Mouse (Mus musculus): ENCODE measurements at regions not wholly inside any gene's neighbourhood (a gene's known extent, or its start where the extent isn't known, plus 50 kb on each side); places are given as distances from the start of the nearest gene placed in this dataset.

DNA sequence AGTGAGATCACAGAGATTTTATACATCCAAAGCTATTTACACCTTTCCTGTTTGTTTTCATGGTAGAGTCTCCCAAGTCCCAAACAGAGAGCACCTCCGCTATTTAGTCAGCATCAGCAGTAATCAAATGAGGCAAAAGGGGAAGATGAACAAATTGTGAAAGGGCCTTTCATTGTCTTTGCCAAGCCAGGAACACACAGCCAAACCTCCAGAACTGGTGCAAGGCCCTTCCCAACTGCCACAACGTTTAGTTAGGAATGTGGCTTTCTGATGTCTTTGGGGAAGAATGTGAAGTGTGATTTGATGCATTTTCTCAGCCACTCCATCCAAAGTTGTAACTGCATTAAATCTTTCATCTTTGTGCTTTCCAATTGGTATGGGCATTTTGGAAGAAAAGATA is 353.6 kb upstream of the Galnt5 start:
- no peak overlapping the region for H3K27ac ChIP-seq
- H3K4me3 ChIP-seq = no peak overlapping the region
- TF ChIP-seq CTCF (conservative IDR thresholded peaks at IDR 0.05) = no peak
- DNase-seq (ENCODE audit: low spot score in 2 of 2) = no peak

DNA sequence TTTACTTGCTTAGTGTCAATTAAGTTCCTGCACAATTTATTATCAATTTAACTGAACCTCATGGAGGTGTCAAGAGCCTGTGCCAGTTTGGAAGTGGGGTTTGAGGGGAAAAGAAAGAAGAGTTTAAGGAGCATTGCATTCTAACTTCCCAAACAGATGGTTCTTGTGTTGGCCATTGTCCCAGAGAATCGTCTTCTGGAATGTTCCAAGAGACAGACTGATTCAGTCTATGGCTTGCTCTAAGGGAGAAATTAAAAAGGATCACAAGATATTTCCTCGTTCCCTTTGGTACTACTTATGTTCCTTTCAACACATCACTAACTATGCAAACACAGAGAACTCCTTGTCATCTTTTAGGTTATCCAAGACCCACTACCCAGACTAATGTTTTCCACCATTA is 353.1 kb upstream of the Galnt5 start:
- no peak overlapping the region for H3K4me3 ChIP-seq
- TF ChIP-seq CTCF (conservative IDR thresholded peaks at IDR 0.05) = no peak
- no peak overlapping the region for H3K27ac ChIP-seq
- DNase-seq (ENCODE audit: low spot score in 2 of 2) = peak in 1 of 2 experiments; percentile 13

DNA sequence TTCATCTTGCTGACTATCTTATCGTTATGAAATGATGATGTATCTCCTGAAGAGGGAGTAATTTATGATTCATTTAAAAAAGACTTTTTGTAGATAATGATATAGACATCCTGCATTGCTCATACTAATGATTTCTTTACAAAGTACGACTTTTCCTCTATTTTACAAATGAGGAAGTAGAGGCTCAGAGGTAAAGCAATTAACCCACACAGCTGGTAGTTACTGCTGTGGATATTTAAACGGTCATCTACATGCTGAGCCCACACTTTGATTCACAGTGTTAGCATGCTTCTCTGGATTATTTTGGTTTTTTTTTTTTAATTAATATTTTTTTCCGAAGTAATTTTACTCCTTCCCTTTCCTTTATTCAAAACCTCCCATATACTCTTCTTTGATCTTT is 348.7 kb upstream of the Galnt5 start:
- TF ChIP-seq CTCF (conservative IDR thresholded peaks at IDR 0.05) = no peak
- Histone ChIP-seq H3K27ac (no peak overlapping the region), H3K4me3 (no peak overlapping the region)
- DNase-seq (ENCODE audit: low spot score in 2 of 2) = no peak

DNA sequence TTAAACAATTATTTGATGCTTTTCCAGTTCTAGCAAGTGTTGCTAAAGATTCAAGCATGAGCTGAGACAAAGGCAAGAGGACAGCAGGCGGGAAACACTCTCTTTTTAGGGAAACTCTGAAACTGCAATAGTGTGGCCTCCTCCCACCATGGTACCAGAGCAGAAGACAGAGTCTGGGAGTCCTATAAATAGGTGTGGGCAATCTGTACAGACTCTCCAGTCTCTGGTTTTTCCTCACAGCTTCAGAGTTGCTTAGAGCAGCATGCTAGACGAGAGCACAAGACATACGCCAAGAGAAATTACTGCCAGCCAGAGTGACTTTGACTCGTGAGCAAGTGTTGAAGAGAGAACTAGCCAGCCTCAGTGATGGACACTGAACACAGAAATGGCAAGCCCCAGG is 340.3 kb upstream of the Galnt5 start:
- no peak overlapping the region for H3K27ac ChIP-seq
- no peak for TF ChIP-seq CTCF (conservative IDR thresholded peaks at IDR 0.05)
- H3K4me3 ChIP-seq = no peak overlapping the region
- DNase-seq (ENCODE audit: low spot score in 2 of 2) = no peak

DNA sequence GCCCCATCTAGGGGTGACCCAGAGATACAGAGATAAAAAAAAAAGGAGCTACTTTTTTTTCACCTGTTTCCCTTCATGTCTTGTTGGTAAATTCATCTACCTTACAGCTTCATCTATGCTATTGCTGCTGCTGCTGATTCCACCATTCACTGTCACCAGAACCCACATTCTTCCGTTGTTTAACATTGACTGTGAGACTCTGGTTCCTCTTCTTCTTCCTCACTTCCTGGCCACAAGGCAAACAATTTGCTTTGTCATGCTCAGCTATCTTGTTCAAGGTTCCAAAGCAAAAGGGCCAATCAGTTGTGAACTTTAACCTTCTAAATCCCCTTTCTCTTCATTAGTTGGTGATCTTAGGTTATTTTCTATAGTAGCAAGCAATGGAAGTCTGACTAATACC is 335.8 kb upstream of the Galnt5 start:
- DNase-seq (ENCODE audit: low spot score in 2 of 2) = no peak
- Histone ChIP-seq H3K27ac (no peak overlapping the region), H3K4me3 (no peak overlapping the region)
- TF ChIP-seq CTCF (conservative IDR thresholded peaks at IDR 0.05) = no peak

DNA sequence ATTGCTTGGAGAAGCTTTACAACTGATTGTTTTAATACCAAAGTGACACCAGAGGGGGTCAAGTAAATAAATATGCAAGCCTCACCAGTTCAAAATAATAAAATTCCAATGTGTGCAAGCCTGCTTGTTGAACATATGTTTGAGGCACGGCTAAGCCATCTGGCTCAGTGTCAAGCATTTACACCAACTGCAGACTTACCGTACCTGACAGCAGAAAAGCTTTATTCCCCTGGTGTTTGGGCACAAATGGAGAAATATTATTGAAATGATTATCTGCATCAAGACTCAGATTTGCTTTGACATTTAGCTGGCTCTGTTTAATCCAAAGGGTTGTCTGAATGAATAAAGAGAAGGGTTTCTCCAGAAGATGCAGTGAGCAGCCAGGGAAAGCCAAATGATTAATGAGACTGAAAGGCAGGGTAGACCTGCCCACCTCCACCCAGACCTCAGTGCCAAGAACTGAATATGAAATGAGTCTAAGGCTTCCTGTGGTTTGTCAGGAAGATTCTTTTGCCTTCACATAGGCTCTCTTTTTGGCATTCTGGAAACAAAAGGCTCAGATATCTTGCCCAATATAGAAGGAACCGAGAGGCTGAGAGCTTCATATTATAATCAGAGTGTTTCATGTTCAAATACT is 325.6 kb upstream of the Galnt5 start:
- Histone ChIP-seq H3K4me3 (no peak overlapping the region), H3K27ac (no peak overlapping the region)
- no peak for TF ChIP-seq CTCF (conservative IDR thresholded peaks at IDR 0.05)
- DNase-seq (ENCODE audit: low spot score in 2 of 2) = no peak

DNA sequence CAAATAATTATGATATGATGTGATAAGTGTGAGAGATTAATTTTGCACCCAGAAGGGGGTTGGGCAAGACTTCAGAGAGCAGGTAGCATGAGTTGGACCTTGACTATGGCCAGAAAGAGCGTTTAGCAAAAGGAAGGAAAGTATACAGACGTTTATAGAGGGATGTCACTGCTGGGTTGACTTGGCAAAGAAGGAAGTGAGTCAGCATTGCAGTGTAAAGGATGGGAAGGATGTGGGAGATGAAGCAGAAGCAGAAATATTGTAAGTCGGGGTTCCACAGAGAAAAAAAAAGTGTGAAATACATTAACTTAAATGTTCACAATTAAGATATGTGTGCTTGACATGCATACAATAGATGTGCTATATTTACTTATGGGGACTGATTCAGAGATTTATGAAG is 307.8 kb upstream of the Galnt5 start:
- TF ChIP-seq CTCF (conservative IDR thresholded peaks at IDR 0.05) = no peak
- Histone ChIP-seq H3K27ac (no peak overlapping the region), H3K4me3 (no peak overlapping the region)
- DNase-seq (ENCODE audit: low spot score in 2 of 2) = no peak

DNA sequence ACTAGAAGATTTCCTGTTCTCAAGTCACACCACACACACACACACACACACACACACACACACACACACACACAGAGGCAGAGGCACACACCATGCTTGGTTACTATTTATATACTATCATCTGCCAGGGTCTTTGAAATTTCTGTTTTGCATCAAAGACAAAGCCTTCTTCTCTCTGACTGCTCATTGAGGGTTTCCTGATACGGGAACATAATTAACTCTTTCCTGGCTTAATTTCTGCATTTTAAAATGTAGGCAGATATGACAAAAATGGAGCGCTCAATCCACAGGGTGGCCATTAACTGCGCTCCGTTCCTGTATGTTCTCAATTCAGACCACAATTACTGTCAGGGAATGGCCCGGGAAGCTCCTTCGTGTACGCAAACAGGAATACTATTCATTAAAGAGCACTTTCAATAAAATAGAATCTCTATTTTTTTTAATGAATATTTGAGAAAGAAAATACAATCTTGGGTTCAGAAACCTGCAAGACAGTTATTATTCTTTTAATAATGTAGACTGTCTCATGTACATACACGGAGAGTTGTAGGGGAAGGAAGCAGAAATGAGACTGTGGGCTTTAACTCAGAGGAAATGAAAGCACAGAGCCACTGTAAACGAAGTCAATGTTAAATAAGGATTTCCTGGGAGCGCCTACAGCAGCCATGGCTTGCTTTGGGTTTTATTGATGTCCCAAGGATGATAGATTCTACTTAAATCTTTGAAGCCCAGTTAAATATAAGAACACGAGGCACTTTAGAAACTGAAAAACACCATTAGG is 300.5 kb upstream of the Galnt5 start:
- DNase-seq (ENCODE audit: low spot score in 2 of 2) = no peak
- Histone ChIP-seq H3K4me3 (peak overlapping the region; percentile 35), H3K27ac (peak overlapping the region; percentile 81; the same call in 1 of the 2 replicates)
- TF ChIP-seq CTCF (conservative IDR thresholded peaks at IDR 0.05) = no peak

DNA sequence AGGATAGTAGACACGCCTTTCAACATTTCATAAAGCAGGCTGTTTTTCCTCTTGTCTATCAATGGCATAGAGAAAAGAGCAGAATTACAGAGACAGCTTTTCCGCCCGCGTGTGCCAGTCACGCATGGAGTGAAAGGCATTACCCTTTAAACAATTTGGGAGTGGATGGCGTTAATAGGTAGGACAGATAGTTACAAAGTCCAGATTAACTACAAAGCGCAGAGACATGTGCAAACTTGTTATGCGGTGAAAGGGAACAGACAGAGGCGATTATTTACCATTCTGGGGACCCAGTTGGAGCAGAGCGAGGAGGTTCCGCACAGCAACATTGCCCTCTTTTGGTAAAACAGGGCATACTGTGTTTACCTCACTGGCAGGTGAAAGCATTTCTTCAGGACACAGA is 299.0 kb upstream of the Galnt5 start:
- Histone ChIP-seq H3K27ac (peak overlapping the region; percentile 81), H3K4me3 (peak overlapping the region; percentile 53)
- peak; percentile 89 for TF ChIP-seq CTCF (conservative IDR thresholded peaks at IDR 0.05)
- peak; percentile 53 to 71 for DNase-seq (ENCODE audit: low spot score in 2 of 2)

DNA sequence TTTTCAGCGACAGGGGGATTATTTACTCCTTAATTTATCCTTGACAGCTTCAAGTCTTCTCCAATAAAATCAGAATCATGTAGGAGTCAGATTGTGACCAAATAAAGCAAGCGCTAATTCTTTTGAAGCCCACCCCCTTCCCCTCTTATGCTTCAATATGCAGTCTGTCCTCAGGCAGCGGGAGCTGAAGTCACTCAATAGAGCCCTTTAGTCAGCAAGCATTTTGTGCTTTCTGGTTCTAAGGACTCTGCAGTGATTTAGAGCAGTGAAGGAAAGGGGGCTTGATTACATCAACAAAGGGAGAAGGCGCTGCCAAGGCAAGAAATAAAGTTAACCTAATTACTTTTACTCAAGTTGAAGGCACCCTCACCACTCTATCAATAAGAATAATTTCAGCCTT is 298.5 kb upstream of the Galnt5 start:
- no peak for DNase-seq (ENCODE audit: low spot score in 2 of 2)
- H3K27ac ChIP-seq = peak overlapping the region; percentile 81; the same call in 1 of the 2 replicates
- H3K4me3 ChIP-seq = peak overlapping the region; percentile 53
- TF ChIP-seq CTCF (conservative IDR thresholded peaks at IDR 0.05) = no peak

DNA sequence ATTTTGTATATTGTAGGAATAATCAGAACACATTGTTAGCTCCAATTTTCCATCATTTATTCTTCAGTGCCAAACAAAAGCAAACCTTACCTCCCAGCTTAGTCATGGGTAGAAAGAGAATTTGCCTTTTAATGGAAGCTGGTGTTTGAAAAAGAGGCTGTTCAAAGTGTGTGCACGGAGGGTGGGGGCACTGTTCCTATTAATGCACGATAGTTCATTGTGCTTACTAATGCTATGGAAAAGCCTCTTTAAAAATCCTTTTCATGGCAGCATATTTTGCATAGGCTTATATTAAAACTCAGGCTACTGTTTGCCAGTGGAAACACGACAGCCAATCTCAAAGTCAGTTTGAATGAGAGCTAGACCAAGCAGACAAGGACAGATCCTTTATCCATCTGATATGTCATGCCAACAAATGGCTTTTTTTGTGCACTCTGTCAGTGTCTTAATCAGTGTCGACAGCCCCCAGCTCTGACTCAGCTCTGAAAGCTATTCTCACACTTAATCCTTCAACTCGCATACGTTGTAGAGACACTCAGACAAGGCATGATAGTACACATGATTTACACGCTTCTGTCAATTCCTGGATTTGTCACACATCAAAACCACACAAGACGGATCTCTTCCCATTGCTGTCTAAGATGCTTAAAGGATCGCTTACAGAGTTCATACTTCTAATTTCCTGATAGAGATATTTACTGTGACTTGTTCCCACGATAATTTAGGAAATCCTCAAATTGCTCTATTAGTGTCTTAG is 280.8 kb upstream of the Galnt5 start:
- no peak overlapping the region for H3K4me3 ChIP-seq
- no peak overlapping the region for H3K27ac ChIP-seq
- DNase-seq (ENCODE audit: low spot score in 2 of 2) = no peak
- TF ChIP-seq CTCF (conservative IDR thresholded peaks at IDR 0.05) = no peak

Measured in layer of hippocampus, adult 2 months (tissue).